Mouse (Mus musculus) CH12.LX (cell line): ENCODE results near the gene Ercc6l. TPM values are rescaled to one million over a fixed set of nuclear protein-coding genes. Genes with fewer than 3 reads are reported as not detected.

ENCODE experiments used
- DNase-seq: peaks from one replicate; pipeline ENCODE4 v3.0.0-alpha.2; 2013; ENCODE audit errors: extremely low read depth
- H3K27ac ChIP-seq: 2 replicates; pipeline ENCODE4 v1.5.1; 2012; ENCODE audit warnings: low read depth, mild to moderate bottlenecking, control low read depth, moderate library complexity; ENCODE audit not compliant: insufficient read depth
- H3K27me3 ChIP-seq: replicated peaks from 2 replicates; pipeline ENCODE3; 2012; ENCODE audit warnings: inconsistent platforms
- H3K36me3 ChIP-seq, 2 experiments: replicated peaks in 1 of 2; 2 replicates each; pipeline versions ENCODE3 to v1.6.1; 2012; ENCODE audit warnings: inconsistent platforms in 1 of 2, low read length in 1 of 2, mild to moderate bottlenecking in 1 of 2, mixed read lengths in 1 of 2, moderate library complexity in 1 of 2; ENCODE audit not compliant: control insufficient read depth in 1 of 2, insufficient read depth in 1 of 2
- H3K4me1 ChIP-seq, 2 experiments: 2 replicates each; pipeline ENCODE4 v1.6.1; 2012; ENCODE audit warnings: inconsistent platforms in 1 of 2, moderate library complexity in 1 of 2; ENCODE audit not compliant: insufficient read depth in 2 of 2, control insufficient read depth in 1 of 2
- H3K4me2 ChIP-seq: 2 replicates; pipeline ENCODE4 v1.6.1; 2012; ENCODE audit warnings: low read depth, mild to moderate bottlenecking, control low read depth; ENCODE audit not compliant: poor library complexity, insufficient read depth, severe bottlenecking
- H3K4me3 ChIP-seq, 3 experiments: fragments of 150-350 bp in 1 of 3; sonication (generic) in 1 of 3; replicated peaks in 1 of 3; 2 replicates each; pipeline versions ENCODE3 to v1.5.1; 2011 to 2012; ENCODE audit warnings: low read depth in 2 of 3, low read length in 2 of 3, mild to moderate bottlenecking in 2 of 3, moderate library complexity in 2 of 3, control low read depth in 1 of 3, improper control_type of control experiment in 1 of 3, inconsistent platforms in 1 of 3, mixed read lengths in 1 of 3; ENCODE audit not compliant: poor library complexity in 1 of 3
- H3K79me2 ChIP-seq: replicated peaks from 2 replicates; pipeline ENCODE4 v1.6.1; 2012; ENCODE audit warnings: mild to moderate bottlenecking, moderate library complexity; ENCODE audit not compliant: control insufficient read depth, poor library complexity, insufficient read depth, severe bottlenecking; ENCODE audit errors: extremely low read depth
- H3K9ac ChIP-seq: 2 replicates; pipeline ENCODE4 v1.6.1; 2012; ENCODE audit warnings: low read depth, mild to moderate bottlenecking, control low read depth, moderate library complexity; ENCODE audit not compliant: insufficient read depth
- H3K9me3 ChIP-seq: replicated peaks from 2 replicates; pipeline ENCODE3; 2012; ENCODE audit warnings: low read length, inconsistent platforms, mixed read lengths
- E2F4 ChIP-seq: IDR thresholded peaks from 2 replicates; pipeline ENCODE4 v1.6.1; 2011; ENCODE audit warnings: low read depth, low read length, improper control_type of control experiment; ENCODE audit not compliant: insufficient replicate concordance
- ETS1 ChIP-seq: conservative IDR thresholded peaks from 2 replicates; pipeline ENCODE4 v1.6.1; 2012; ENCODE audit warnings: low read depth, mild to moderate bottlenecking, inconsistent platforms, low read length, improper control_type of control experiment, moderate library complexity
- HCFC1 ChIP-seq: IDR thresholded peaks from 2 replicates; pipeline ENCODE4 v1.6.1; 2012; ENCODE audit warnings: low read depth, mild to moderate bottlenecking, inconsistent platforms, low read length, improper control_type of control experiment
- JUN ChIP-seq: IDR thresholded peaks from 2 replicates; pipeline ENCODE4 v1.6.1; 2011; ENCODE audit warnings: low read depth, mild to moderate bottlenecking, low read length, improper control_type of control experiment, moderate library complexity; ENCODE audit not compliant: insufficient read depth
- MAX ChIP-seq: IDR thresholded peaks from 2 replicates; pipeline ENCODE4 v1.6.1; 2011; ENCODE audit warnings: low read length, improper control_type of control experiment
- MAZ ChIP-seq: IDR thresholded peaks from 2 replicates; pipeline ENCODE4 v1.6.1; 2012; ENCODE audit warnings: low read depth, mild to moderate bottlenecking, inconsistent platforms, low read length, improper control_type of control experiment, moderate library complexity
- MEF2A ChIP-seq: IDR thresholded peaks from 2 replicates; pipeline ENCODE4 v1.6.1; 2014; ENCODE audit warnings: low read depth, mild to moderate bottlenecking, inconsistent platforms, low read length, improper control_type of control experiment, borderline replicate concordance
- MYC ChIP-seq: IDR thresholded peaks from 2 replicates; pipeline ENCODE4 v1.6.1; 2011; ENCODE audit warnings: low read depth, mild to moderate bottlenecking, improper control_type of control experiment, low read length
- NRF1 ChIP-seq: IDR thresholded peaks from 2 replicates; pipeline ENCODE4 v1.6.1; 2014; ENCODE audit warnings: low read depth, mild to moderate bottlenecking, inconsistent platforms, low read length, improper control_type of control experiment, moderate library complexity
- PAX5 ChIP-seq: IDR thresholded peaks from 2 replicates; pipeline ENCODE4 v1.6.1; 2012; ENCODE audit warnings: low read length, inconsistent platforms, mixed read lengths
- SMC3 ChIP-seq: IDR thresholded peaks from 2 replicates; pipeline ENCODE4 v1.6.1; 2011; ENCODE audit warnings: low read depth, low read length, improper control_type of control experiment
- TBP ChIP-seq: conservative IDR thresholded peaks from 2 replicates; pipeline ENCODE4 v1.6.1; 2011; ENCODE audit warnings: low read depth, low read length, improper control_type of control experiment
- TCF12 ChIP-seq: IDR thresholded peaks from 2 replicates; pipeline ENCODE4 v1.6.1; 2014; ENCODE audit warnings: low read depth, mild to moderate bottlenecking, inconsistent platforms, low read length, improper control_type of control experiment
- USF1 ChIP-seq: IDR thresholded peaks from 2 replicates; pipeline ENCODE4 v1.6.1; 2014; ENCODE audit warnings: low read depth, mild to moderate bottlenecking, inconsistent platforms, low read length, improper control_type of control experiment
- ZC3H11A ChIP-seq: IDR thresholded peaks from 2 replicates; pipeline ENCODE4 v1.6.1; 2012; ENCODE audit warnings: low read depth, mild to moderate bottlenecking, inconsistent platforms, low read length, improper control_type of control experiment
- ZKSCAN1 ChIP-seq: IDR thresholded peaks from 2 replicates; pipeline ENCODE4 v1.6.1; 2012; ENCODE audit warnings: low read depth, inconsistent platforms, low read length, improper control_type of control experiment, borderline replicate concordance
- ZNF384 ChIP-seq: IDR thresholded peaks from 2 replicates; pipeline ENCODE4 v1.6.1; 2012; ENCODE audit warnings: low read depth, low read length, improper control_type of control experiment, inconsistent platforms
- dilution Hi-C: fragments of 300-500 bp; cut with MboI; formaldehyde crosslinking; loops from 2 replicates; pipeline ENCODE4 v1.14.3; 2020; ENCODE audit warnings: low sequenced_read_pairs; ENCODE audit not compliant: extremely low pct_unique_long_range_greater_than_20kb, extremely low pct_ligation_motif_present
- in situ Hi-C: fragments of 300-500 bp; cut with MboI; formaldehyde crosslinking; loops from 3 replicates; pipeline ENCODE4 v1.14.3; 2019; ENCODE audit warnings: low sequenced_read_pairs, low pct_ligation_motif_present, low pct_unique_long_range_greater_than_20kb, mixed read lengths
- polyA plus RNA-seq: library from polyadenylated mRNA; unstranded; fragments of >175 nt; gene quantifications from 2 replicates; pipeline ENCODE4 v1.2.1, GENCODE M21; 2012; ENCODE audit warnings: low read depth; ENCODE audit not compliant: insufficient read length
- total RNA-seq, 2 experiments: library from RNA; depleted of rRNA; stranded (reverse); fragments of 300-350 nt in 1 of 2; fragments of >200 nt in 1 of 2; gene quantifications; 2 replicates each; pipeline ENCODE4 v1.2.3; 2012 to 2014

Ercc6l gene
- total and polyA plus RNA-seq, 3 experiments = 8.9 to 18.5 (median 15.0) TPM

DNA sequence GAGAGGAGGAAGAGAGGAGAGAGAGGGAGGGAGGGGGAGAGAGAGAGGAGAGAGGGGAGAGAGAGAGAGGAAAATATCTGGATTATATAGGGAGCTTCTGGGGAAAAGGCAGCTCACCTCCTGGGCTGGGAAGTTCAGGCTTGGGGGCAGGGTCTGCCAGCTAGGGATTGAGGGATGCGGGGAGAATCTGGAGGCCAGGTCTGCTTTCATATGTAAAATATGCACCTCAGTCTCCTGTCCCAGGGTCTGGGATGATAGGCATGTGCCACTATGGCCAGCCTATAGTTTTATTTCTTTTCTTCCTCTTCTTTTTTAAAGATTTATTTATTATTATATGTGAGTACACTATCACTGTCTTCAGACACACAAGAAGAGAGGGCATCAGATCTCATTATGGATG lies 33.9 kb upstream of the Ercc6l start:
- peaks cover 0 to 5% of the 10 kb centered on the region in 2 experiments; a peak in 2 of 4 replicates for H3K4me1 ChIP-seq
- dilution Hi-C loops = no loop called here
- H3K79me2 ChIP-seq = peaks cover 31% of the 10 kb centered on the region
- H3K9me3 ChIP-seq = no peaks in the 10 kb centered on the region
- H3K4me2 ChIP-seq = no peak overlapping the region
- TF ChIP-seq ETS1 = no peak
- no peak for DNase-seq
- no peaks in the 10 kb centered on the region for H3K27me3 ChIP-seq
- no peak overlapping the region for H3K4me3 ChIP-seq
- in situ Hi-C loops = no loop called here
- H3K9ac ChIP-seq = no peak overlapping the region
- no peak overlapping the region for H3K27ac ChIP-seq
- H3K36me3 ChIP-seq = peaks cover 16 to 20% of the 10 kb centered on the region in 2 experiments

DNA sequence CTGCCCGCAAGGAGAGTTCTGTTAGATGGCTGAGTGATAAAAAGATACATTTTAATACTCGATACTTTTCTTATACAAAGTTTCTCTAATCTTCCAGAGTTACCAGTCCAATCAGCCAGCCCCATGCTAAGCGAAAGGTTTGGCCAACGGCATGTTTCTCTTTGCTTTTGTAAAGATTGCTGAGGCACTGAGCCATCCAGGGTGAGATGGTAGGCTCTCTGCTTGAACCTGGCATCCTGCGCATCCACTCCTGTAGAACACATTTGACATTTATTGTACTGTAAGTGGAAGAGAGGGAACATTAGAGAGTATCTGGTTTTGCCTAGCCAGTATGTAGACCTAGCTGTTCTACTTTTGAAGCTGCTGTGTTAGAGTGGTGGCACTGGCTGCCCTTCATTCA lies 32.7 kb upstream of the Ercc6l start:
- H3K9me3 ChIP-seq = no peaks in the 10 kb centered on the region
- peaks cover 0 to 9% of the 10 kb centered on the region in 2 experiments; a peak in 2 of 4 replicates for H3K4me1 ChIP-seq
- H3K4me2 ChIP-seq = peak overlapping the region; percentile 63; the same call in 1 of the 2 replicates
- peak overlapping the region in 1 of 3 experiments; percentile 83 for H3K4me3 ChIP-seq
- TF ChIP-seq TBP = no peak
- no peak for TF ChIP-seq E2F4
- TF ChIP-seq NRF1 = no peak
- TF ChIP-seq HCFC1 = no peak
- TF ChIP-seq TCF12 = no peak
- no peak for TF ChIP-seq ZC3H11A
- no peak for TF ChIP-seq MEF2A
- no peak for TF ChIP-seq PAX5
- TF ChIP-seq JUN = no peak
- TF ChIP-seq MAX = no peak
- no peak for TF ChIP-seq USF1
- no peak for TF ChIP-seq SMC3
- no peak for TF ChIP-seq ZKSCAN1
- no peak for TF ChIP-seq MYC
- TF ChIP-seq ZNF384 = no peak
- no peak for TF ChIP-seq MAZ
- TF ChIP-seq, all 38 proteins: peak for 0
- in situ Hi-C loops = no loop called here
- dilution Hi-C loops = no loop called here
- H3K36me3 ChIP-seq = peaks cover 23 to 30% of the 10 kb centered on the region in 2 experiments
- DNase-seq = no peak
- 0 out of 2 replicates have a peak overlapping the region, but pooled peaks have one; percentile 34 for H3K9ac ChIP-seq
- no peaks in the 10 kb centered on the region for H3K27me3 ChIP-seq
- peaks cover 32% of the 10 kb centered on the region for H3K79me2 ChIP-seq
- H3K27ac ChIP-seq = no peak overlapping the region
